Mouse (Mus musculus): ENCODE data around the gene Litaf. TPM values are rescaled to one million over a fixed set of nuclear protein-coding genes. Genes with fewer than 3 reads are reported as not detected.

The Litaf gene
- polyA plus RNA-seq (2015; fragmentation: Nextera tagmentation; extraction: Ambion mirVana), result 28.9 and 31.6 TPM in 2 replicates

DNA sequence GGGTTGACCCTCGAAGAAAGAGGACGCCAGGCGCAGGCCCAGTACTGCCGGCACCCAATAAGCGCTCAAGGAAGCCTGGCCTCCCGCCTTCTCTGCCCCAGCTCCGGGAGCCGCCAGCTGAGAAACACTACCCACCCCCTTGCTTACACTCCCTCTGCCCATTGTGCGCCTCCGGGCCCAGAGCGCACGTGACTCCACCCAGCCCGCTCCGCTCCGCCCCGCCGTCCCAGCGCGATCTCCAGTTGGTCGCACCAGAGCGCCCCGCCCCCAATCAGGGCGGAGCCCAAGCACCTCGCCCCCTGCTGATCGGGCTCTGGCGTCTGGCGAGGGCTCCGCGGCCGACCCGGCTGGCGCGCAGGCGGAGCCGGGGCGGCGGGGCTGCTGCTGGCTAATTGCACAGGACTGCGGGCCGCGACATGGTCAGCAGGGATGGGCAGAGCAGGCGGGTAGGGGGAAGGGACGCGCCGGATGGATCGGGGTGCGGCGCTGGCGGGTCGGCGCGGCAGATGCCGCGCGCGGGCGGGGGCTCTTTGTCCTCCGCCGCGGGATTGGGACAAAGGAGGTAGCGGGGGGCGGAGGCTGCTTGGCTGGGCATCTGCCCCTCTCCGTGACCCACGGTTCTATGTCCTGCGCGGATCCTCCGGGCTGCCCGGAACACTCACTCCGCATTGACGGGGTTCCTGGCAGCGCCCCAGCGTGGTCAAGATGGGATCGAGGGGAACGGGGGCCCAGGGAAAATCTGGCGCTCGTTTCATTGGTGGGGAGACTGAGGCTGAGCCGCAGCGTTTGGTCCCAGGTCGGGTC is at the start of gene Litaf:
Gene Litaf, minus strand, starts transcription at position 129 of the 804 bp plus-strand sequence.
- Histone ChIP-seq H3K9me3 (ENCODE audit: control insufficient read depth, low read length) (no peaks in the 10 kb centered on the region), H3K36me3 (ENCODE audit: control insufficient read depth, insufficient read depth, low read length) (no peaks in the 10 kb centered on the region), H3K4me1 (ENCODE audit: control insufficient read depth, insufficient read depth, low read depth, low read length) (peaks cover 49% of the 10 kb centered on the region), H3K9ac (ENCODE audit: low read depth, low read length) (peak within 1 kb of the TSS; percentile 92), H3K4me2 (ENCODE audit: low read length) (peak within 1 kb of the TSS; percentile 82), H3K27me3 (replicated peaks; ENCODE audit: control insufficient read depth, insufficient read depth, low read length) (no peaks in the 10 kb centered on the region), H3K27ac (ENCODE audit: low read depth, low read length) (peak within 1 kb of the TSS; percentile 97), H3K4me3 (ENCODE audit: low read length) (peak within 1 kb of the TSS; percentile 65)
- WGBS, result under 1% methylated on average over 70 of the region's 78 CpGs
- ATAC-seq, result peak; percentile 97

DNA sequence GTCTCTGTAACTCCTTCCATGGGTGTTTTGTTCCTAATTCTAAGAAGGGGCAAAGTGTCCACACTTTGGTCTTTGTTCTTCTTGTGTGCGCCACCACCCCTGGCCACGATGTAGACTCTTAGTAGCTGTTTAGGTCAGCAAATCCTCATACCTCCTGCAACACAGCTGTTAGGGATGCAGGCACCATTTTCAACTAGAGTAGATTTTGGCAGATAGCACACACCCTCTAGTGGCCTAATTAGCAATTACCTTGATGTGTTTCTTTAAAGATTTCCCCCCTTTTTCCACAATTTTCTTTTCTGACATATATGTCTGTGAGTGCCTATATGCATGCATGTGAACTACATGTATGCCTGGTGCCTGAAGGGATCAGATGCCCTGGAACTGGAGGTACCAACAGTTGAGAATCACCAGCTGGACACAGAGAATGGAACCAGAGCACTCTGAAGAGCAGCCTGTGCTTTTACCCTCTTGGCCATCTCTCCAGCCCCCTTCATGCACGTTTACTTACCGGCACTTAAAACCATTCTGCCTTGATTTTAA is 43.3 kb upstream of the Litaf start:
- H3K27me3 ChIP-seq (replicated peaks; ENCODE audit: control insufficient read depth, insufficient read depth, low read length), result no peaks in the 10 kb centered on the region
- no peak overlapping the region for H3K4me2 ChIP-seq (ENCODE audit: low read length)
- H3K27ac ChIP-seq (ENCODE audit: low read depth, low read length), result no peak overlapping the region
- H3K4me3 ChIP-seq (ENCODE audit: low read length), result no peak overlapping the region
- no peak overlapping the region for H3K9ac ChIP-seq (ENCODE audit: low read depth, low read length)
- no peak for ATAC-seq
- no peaks in the 10 kb centered on the region for H3K4me1 ChIP-seq (ENCODE audit: control insufficient read depth, insufficient read depth, low read depth, low read length)
- H3K9me3 ChIP-seq (ENCODE audit: control insufficient read depth, low read length), result no peaks in the 10 kb centered on the region
- 0 out of 2 replicates have a peak, but pooled peaks cover 2% of the 10 kb centered on the region for H3K36me3 ChIP-seq (ENCODE audit: control insufficient read depth, insufficient read depth, low read length)
- 80% methylated on average over 4 of the region's 4 CpGs for WGBS

DNA sequence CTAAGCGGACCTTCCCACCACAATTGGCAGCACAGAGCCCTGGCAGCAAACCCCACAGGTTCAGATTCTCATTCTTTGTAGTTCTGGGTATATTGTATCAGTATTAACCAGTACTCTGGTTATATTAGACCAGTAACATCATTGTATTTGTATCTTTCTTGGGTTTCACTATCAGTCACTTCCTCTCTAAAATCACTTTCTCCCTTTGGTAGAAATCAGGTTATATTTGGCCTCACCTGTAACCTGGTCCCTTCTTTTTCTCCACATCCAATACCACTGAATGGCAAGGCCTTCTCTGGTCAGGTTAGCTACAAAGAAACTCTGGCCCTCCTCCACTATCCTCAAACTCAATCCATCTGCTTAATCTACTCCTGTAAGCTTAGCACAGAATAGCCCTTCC is 38.9 kb upstream of the Litaf start:
- H3K9ac ChIP-seq (ENCODE audit: low read depth, low read length), result no peak overlapping the region

DNA sequence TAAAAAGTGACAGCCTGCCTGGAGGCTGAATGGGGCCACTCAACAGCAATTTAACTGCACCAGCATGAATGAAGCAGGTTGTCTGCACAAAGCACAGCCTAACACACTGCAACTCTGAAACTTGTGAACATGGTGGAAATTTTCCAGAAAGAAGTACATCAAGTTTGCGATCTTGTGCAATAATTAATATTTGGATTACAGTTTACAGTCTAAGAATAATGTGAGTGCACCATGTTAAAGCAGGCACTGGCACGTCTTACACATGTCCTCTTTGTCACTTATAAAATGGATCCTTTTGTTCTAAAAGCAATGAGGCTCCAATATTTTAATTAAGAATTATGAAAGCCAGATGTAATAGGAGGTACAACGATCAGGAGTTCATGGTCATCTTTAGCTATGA is 31.3 kb upstream of the Litaf start:
- H3K36me3 ChIP-seq (ENCODE audit: control insufficient read depth, insufficient read depth, low read length), result 0 out of 2 replicates have a peak, but pooled peaks cover 3% of the 10 kb centered on the region
- H3K27me3 ChIP-seq (replicated peaks; ENCODE audit: control insufficient read depth, insufficient read depth, low read length), result no peaks in the 10 kb centered on the region
- no peak overlapping the region for H3K4me3 ChIP-seq (ENCODE audit: low read length)
- H3K9ac ChIP-seq (ENCODE audit: low read depth, low read length), result no peak overlapping the region
- H3K4me1 ChIP-seq (ENCODE audit: control insufficient read depth, insufficient read depth, low read depth, low read length), result no peaks in the 10 kb centered on the region
- no peak overlapping the region for H3K27ac ChIP-seq (ENCODE audit: low read depth, low read length)
- 81% methylated on average over 3 of the region's 3 CpGs for WGBS
- no peak for ATAC-seq
- no peaks in the 10 kb centered on the region for H3K9me3 ChIP-seq (ENCODE audit: control insufficient read depth, low read length)
- no peak overlapping the region for H3K4me2 ChIP-seq (ENCODE audit: low read length)

More for the DNA sequence above, 38.9 kb upstream of the Litaf start:
- Histone ChIP-seq H3K4me1 (ENCODE audit: control insufficient read depth, insufficient read depth, low read depth, low read length) (no peaks in the 10 kb centered on the region), H3K9me3 (ENCODE audit: control insufficient read depth, low read length) (no peaks in the 10 kb centered on the region), H3K36me3 (ENCODE audit: control insufficient read depth, insufficient read depth, low read length) (0 out of 2 replicates have a peak, but pooled peaks cover 2% of the 10 kb centered on the region), H3K27ac (ENCODE audit: low read depth, low read length) (no peak overlapping the region), H3K4me2 (ENCODE audit: low read length) (no peak overlapping the region), H3K4me3 (ENCODE audit: low read length) (no peak overlapping the region), H3K27me3 (replicated peaks; ENCODE audit: control insufficient read depth, insufficient read depth, low read length) (no peaks in the 10 kb centered on the region)
- WGBS, result 46% methylated on average over 1 of the region's 1 CpGs
- ATAC-seq, result no peak

DNA sequence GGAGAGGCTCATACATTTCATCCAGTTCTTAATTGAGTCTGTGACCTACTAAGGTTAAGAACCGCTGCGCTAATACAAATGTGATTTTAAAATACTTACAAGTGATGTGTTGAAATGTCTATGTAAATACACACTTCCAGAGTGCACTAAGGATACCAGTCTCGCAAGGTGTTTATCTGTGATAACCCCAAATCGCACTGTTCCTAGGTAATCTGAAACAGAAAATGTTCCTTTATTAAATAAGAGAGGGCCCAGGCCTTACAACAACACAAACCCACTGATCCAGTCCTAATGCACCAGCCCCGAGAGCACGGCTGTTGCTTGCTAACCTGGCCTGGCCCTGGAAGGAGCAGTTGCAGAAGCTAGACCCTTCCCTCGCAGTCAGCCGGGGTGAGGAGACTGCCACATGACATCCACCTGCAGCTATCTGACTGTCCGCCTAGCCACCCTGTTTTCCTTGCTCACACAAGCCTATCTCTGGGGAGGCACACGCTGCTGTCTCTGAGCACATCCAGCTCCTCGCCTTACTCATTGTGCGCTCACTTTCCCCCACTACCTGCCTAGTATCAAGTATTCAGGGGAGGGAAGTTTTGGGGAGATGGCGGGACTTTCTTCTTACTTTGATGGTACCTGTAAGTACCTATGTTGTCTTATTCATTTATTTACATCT is 27.9 kb upstream of the Litaf start:
- 94% methylated on average over 13 of the region's 13 CpGs for WGBS
- Histone ChIP-seq H3K27ac (ENCODE audit: low read depth, low read length) (no peak overlapping the region), H3K36me3 (ENCODE audit: control insufficient read depth, insufficient read depth, low read length) (0 out of 2 replicates have a peak, but pooled peaks cover 5% of the 10 kb centered on the region), H3K4me2 (ENCODE audit: low read length) (no peak overlapping the region), H3K4me1 (ENCODE audit: control insufficient read depth, insufficient read depth, low read depth, low read length) (no peaks in the 10 kb centered on the region), H3K27me3 (replicated peaks; ENCODE audit: control insufficient read depth, insufficient read depth, low read length) (no peaks in the 10 kb centered on the region), H3K9ac (ENCODE audit: low read depth, low read length) (no peak overlapping the region), H3K4me3 (ENCODE audit: low read length) (no peak overlapping the region), H3K9me3 (ENCODE audit: control insufficient read depth, low read length) (no peaks in the 10 kb centered on the region)
- ATAC-seq, result no peak

DNA sequence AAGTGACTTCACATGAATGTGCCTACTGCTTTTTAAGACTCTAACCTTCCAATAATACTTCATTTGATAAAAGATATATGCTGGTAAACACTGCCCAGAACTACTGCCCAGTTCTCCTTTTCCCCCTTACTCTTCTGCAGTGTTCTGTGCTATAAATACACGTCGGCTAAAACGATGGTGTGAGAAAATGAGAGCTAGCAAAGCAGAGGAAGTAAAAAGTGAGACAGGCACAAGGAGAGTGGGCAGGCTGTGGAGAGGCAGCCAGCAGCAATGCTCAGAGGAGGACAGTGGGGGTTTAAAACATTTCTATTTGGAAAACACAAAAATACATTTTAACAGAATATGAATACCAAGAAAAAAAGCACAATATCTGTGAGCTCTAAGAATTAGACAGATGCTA is 26.6 kb upstream of the Litaf start:
- Histone ChIP-seq H3K27me3 (replicated peaks; ENCODE audit: control insufficient read depth, insufficient read depth, low read length) (no peaks in the 10 kb centered on the region), H3K4me2 (ENCODE audit: low read length) (no peak overlapping the region), H3K36me3 (ENCODE audit: control insufficient read depth, insufficient read depth, low read length) (peaks cover 13% of the 10 kb centered on the region), H3K4me1 (ENCODE audit: control insufficient read depth, insufficient read depth, low read depth, low read length) (no peaks in the 10 kb centered on the region), H3K4me3 (ENCODE audit: low read length) (no peak overlapping the region), H3K27ac (ENCODE audit: low read depth, low read length) (no peak overlapping the region), H3K9me3 (ENCODE audit: control insufficient read depth, low read length) (no peaks in the 10 kb centered on the region), H3K9ac (ENCODE audit: low read depth, low read length) (no peak overlapping the region)
- no peak for ATAC-seq
- 85% methylated on average over 3 of the region's 3 CpGs for WGBS

DNA sequence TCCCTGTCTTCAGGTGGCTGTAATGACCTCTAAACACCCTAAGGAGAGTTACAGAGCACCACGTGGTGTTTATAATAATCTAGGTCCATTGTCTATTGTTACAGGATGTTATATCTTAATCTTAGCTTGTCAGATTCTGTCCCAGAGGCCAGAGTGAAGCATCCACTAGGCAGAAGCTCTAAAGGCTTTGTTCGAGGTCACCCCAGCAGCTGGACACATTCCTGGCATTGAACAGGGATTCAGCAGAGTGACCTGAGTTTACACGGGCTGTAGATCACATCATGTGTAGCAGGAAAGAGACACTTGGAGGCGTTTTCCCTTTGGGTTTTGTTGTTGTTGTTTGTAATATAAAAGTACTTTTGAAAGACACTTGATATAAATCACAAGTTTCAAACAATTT is 26.1 kb upstream of the Litaf start:
- no peak for ATAC-seq
- Histone ChIP-seq H3K36me3 (ENCODE audit: control insufficient read depth, insufficient read depth, low read length) (peaks cover 14% of the 10 kb centered on the region), H3K27ac (ENCODE audit: low read depth, low read length) (no peak overlapping the region), H3K9ac (ENCODE audit: low read depth, low read length) (no peak overlapping the region), H3K4me1 (ENCODE audit: control insufficient read depth, insufficient read depth, low read depth, low read length) (no peaks in the 10 kb centered on the region), H3K4me2 (ENCODE audit: low read length) (no peak overlapping the region), H3K9me3 (ENCODE audit: control insufficient read depth, low read length) (no peaks in the 10 kb centered on the region), H3K4me3 (ENCODE audit: low read length) (no peak overlapping the region), H3K27me3 (replicated peaks; ENCODE audit: control insufficient read depth, insufficient read depth, low read length) (no peaks in the 10 kb centered on the region)
- WGBS, result 70% methylated on average over 4 of the region's 4 CpGs

DNA sequence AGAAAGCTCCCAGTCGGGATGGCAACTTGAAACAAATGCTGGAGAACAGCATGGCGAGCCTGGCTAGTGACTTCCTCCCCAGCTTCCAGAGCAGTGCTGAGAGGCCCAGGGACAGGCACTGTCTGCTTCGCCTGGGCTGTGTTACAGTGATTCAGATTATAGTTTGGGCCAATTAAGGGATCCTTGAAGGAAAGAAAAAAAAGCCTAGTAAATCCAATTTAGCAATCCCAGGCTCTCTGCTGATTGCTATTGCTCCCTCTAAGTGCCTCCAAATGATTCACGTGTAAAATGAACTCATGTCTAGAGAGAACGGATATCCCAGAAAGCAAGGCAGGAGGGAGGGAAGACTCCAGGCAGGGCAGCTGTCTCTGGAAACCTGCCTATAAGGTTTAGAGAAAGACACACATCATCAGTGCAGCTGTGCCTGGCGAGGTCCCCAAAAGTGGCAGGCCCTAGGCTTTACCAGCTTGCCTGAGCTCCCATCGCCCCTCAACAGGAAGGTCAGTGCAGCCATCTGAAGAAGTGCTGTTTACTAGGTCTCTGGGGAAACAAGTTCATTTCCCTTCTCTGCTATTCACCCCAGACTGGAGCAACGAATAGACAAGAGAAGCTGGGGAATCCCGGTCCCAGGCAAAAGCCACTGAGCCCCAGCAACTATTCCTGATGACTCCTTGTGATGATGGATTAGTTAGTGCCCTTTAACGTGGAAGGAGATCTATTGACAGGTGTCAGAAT is 25.0 kb upstream of the Litaf start:
- no peak for ATAC-seq
- H3K36me3 ChIP-seq (ENCODE audit: control insufficient read depth, insufficient read depth, low read length), result peaks cover 14% of the 10 kb centered on the region
- H3K4me3 ChIP-seq (ENCODE audit: low read length), result no peak overlapping the region
- no peaks in the 10 kb centered on the region for H3K27me3 ChIP-seq (replicated peaks; ENCODE audit: control insufficient read depth, insufficient read depth, low read length)
- 76% methylated on average over 10 of the region's 10 CpGs for WGBS
- peak overlapping the region; percentile 52; the same call in 1 of the 2 replicates for H3K27ac ChIP-seq (ENCODE audit: low read depth, low read length)
- no peak overlapping the region for H3K9ac ChIP-seq (ENCODE audit: low read depth, low read length)
- no peaks in the 10 kb centered on the region; the same call in 1 of the 2 replicates for H3K4me1 ChIP-seq (ENCODE audit: control insufficient read depth, insufficient read depth, low read depth, low read length)
- H3K4me2 ChIP-seq (ENCODE audit: low read length), result no peak overlapping the region
- H3K9me3 ChIP-seq (ENCODE audit: control insufficient read depth, low read length), result no peaks in the 10 kb centered on the region
